Mouse (Mus musculus) forebrain, embryonic 11.5 days (tissue): ENCODE results near the gene Sestd1. TPM values are rescaled to one million over a fixed set of nuclear protein-coding genes. Genes with fewer than 3 reads are reported as not detected.

ENCODE experiments used
- ATAC-seq: fragments of 200-750 bp; cut with Nextera tagmentation; replicated peaks from 2 replicates; pipeline ENCODE4 v1.8.0; 2017; ENCODE audit warnings: moderate TSS enrichment; ENCODE audit not compliant: low FRiP score
- DNase-seq: peaks from one replicate; pipeline ENCODE4 v3.0.0-alpha.2; 2017; ENCODE audit warnings: low spot score
- H3K27ac ChIP-seq: fragments of 300-500 bp; sonication (generic); 2 replicates; pipeline ENCODE4 v1.5.1; 2014; ENCODE audit warnings: low read depth, low read length
- H3K27me3 ChIP-seq: fragments of 300-500 bp; sonication (generic); 2 replicates; pipeline ENCODE4 v1.6.1; 2014; ENCODE audit warnings: mild to moderate bottlenecking, low read length, mixed read lengths; ENCODE audit not compliant: control insufficient read depth, insufficient read depth
- H3K36me3 ChIP-seq: fragments of 300-500 bp; sonication (generic); 2 replicates; pipeline ENCODE4 v1.6.1; 2014; ENCODE audit warnings: mild to moderate bottlenecking, low read length, moderate library complexity, mixed read lengths; ENCODE audit not compliant: control insufficient read depth, insufficient read depth
- H3K4me1 ChIP-seq: fragments of 300-500 bp; sonication (generic); replicated peaks from 2 replicates; pipeline ENCODE4 v1.6.1; 2014; ENCODE audit warnings: low read length, mixed read lengths; ENCODE audit not compliant: control insufficient read depth, insufficient read depth
- H3K4me2 ChIP-seq: fragments of 300-500 bp; sonication (generic); 2 replicates; pipeline ENCODE4 v1.6.1; 2014; ENCODE audit warnings: low read depth, mild to moderate bottlenecking, low read length, moderate library complexity, mixed read lengths; ENCODE audit not compliant: severe bottlenecking
- H3K4me3 ChIP-seq: fragments of 300-500 bp; sonication (generic); 2 replicates; pipeline ENCODE4 v1.5.1; 2014; ENCODE audit warnings: low read depth, low read length
- H3K9ac ChIP-seq: fragments of 300-500 bp; sonication (generic); 2 replicates; pipeline ENCODE4 v1.6.1; 2014; ENCODE audit warnings: low read length
- H3K9me3 ChIP-seq: fragments of 300-500 bp; sonication (generic); 2 replicates; pipeline ENCODE4 v1.6.1; 2016; ENCODE audit warnings: low read length, mixed read lengths; ENCODE audit not compliant: control insufficient read depth
- WGBS: fragments of 180-500 bp; shearing (Covaris S2); extraction: QIAGEN DNeasy Blood & Tissue Kit; methylation state at CpG from one replicate; pipeline ENCODE4 v1.1.7; 2014; 5-methylcytosine and 5-hydroxymethylcytosine counted together
- polyA plus RNA-seq: library from polyadenylated mRNA; unstranded; fragments of >200 nt; fragmentation: Nextera tagmentation; extraction: Ambion mirVana; gene quantifications from 2 replicates; pipeline ENCODE4 v1.2.1, GENCODE M21; 2014

Gene Sestd1
- polyA plus RNA-seq, 1 experiment from 2014 or later, result 26.0 TPM

GRCm38 (mm10) chr2:77235896-77236295 is 44.5 kb downstream of the Sestd1 start:
- Histone ChIP-seq H3K4me2 (no peak overlapping the region), H3K27me3 (no peaks in the 10 kb centered on the region), H3K4me3 (no peak overlapping the region), H3K4me1 (no peaks in the 10 kb centered on the region), H3K9me3 (no peaks in the 10 kb centered on the region), H3K9ac (no peak overlapping the region), H3K27ac (no peak overlapping the region), H3K36me3 (no peaks in the 10 kb centered on the region; the same call in 1 of the 2 replicates)
- WGBS, result 90% methylated on average over 4 of the region's 4 CpGs
- ATAC-seq (no peak), DNase-seq (no peak)

- ATAC-seq (no peak), DNase-seq (no peak)
- H3K9me3 ChIP-seq, result no peaks in the 10 kb centered on the region
- no peaks in the 10 kb centered on the region for H3K27me3 ChIP-seq
- H3K4me1 ChIP-seq, result no peaks in the 10 kb centered on the region
- H3K4me3 ChIP-seq, result no peak overlapping the region
- WGBS, result 89% methylated on average over 2 of the region's 2 CpGs
- H3K27ac ChIP-seq, result no peak overlapping the region
- H3K36me3 ChIP-seq, result no peaks in the 10 kb centered on the region; the same call in 1 of the 2 replicates
- H3K9ac ChIP-seq, result no peak overlapping the region
- no peak overlapping the region for H3K4me2 ChIP-seq
These were observed 47.8 kb downstream of the Sestd1 start for GRCm38 (mm10) chr2:77232604-77233003.

GRCm38 (mm10) chr2:77220960-77221359 is 59.4 kb downstream of the Sestd1 start:
- no peaks in the 10 kb centered on the region for H3K9me3 ChIP-seq
- H3K4me1 ChIP-seq, result no peaks in the 10 kb centered on the region
- H3K27me3 ChIP-seq, result no peaks in the 10 kb centered on the region
- WGBS, result 91% methylated on average over 2 of the region's 2 CpGs
- DNase-seq (no peak), ATAC-seq (no peak)
- H3K4me2 ChIP-seq, result no peak overlapping the region
- H3K36me3 ChIP-seq, result no peaks in the 10 kb centered on the region
- no peak overlapping the region for H3K27ac ChIP-seq
- no peak overlapping the region for H3K4me3 ChIP-seq
- no peak overlapping the region for H3K9ac ChIP-seq

- Histone ChIP-seq H3K9me3 (no peaks in the 10 kb centered on the region), H3K27me3 (no peaks in the 10 kb centered on the region), H3K4me3 (no peak overlapping the region), H3K36me3 (no peaks in the 10 kb centered on the region), H3K4me1 (no peaks in the 10 kb centered on the region), H3K9ac (no peak overlapping the region), H3K27ac (no peak overlapping the region), H3K4me2 (no peak overlapping the region)
- DNase-seq, result no peak
- ATAC-seq, result no peak
- 80% methylated on average over 5 of the region's 5 CpGs for WGBS
These were observed 67.5 kb downstream of the Sestd1 start for GRCm38 (mm10) chr2:77212885-77213284.

- H3K4me1 ChIP-seq, result no peaks in the 10 kb centered on the region
- no peak for ATAC-seq
- H3K36me3 ChIP-seq, result no peaks in the 10 kb centered on the region
- WGBS, result 95% methylated on average over 3 of the region's 3 CpGs
- H3K9ac ChIP-seq, result no peak overlapping the region
- no peak for DNase-seq
- H3K4me3 ChIP-seq, result no peak overlapping the region
- H3K27me3 ChIP-seq, result no peaks in the 10 kb centered on the region
- no peak overlapping the region for H3K27ac ChIP-seq
- no peaks in the 10 kb centered on the region for H3K9me3 ChIP-seq
- H3K4me2 ChIP-seq, result no peak overlapping the region
These were observed 73.4 kb downstream of the Sestd1 start for GRCm38 (mm10) chr2:77206951-77207350.

DNA sequence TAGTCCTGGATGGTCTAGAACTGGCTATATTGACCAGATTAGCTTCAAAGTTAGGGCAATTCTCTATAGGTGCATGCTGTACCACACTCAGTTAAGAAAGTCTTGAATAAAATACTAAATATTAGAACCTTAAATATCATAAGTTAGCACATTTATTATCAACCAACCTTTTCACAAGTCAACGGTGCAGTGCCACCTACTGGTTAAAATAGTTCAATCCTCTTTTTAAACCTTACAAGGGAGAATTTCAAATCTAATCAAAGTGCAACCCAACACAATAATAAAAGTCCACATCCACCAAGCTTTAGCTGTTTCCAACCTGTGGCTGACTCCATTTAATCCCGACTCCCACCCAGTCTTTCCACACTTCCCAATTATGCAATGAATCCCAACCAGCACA is 76.5 kb downstream of the Sestd1 start:
- no peaks in the 10 kb centered on the region for H3K4me1 ChIP-seq
- H3K9me3 ChIP-seq, result no peaks in the 10 kb centered on the region
- H3K4me2 ChIP-seq, result no peak overlapping the region
- 47% methylated on average over 2 of the region's 2 CpGs for WGBS
- ATAC-seq, result no peak
- DNase-seq, result no peak
- no peaks in the 10 kb centered on the region for H3K27me3 ChIP-seq
- H3K9ac ChIP-seq, result no peak overlapping the region
- no peak overlapping the region for H3K27ac ChIP-seq
- H3K4me3 ChIP-seq, result no peak overlapping the region
- no peaks in the 10 kb centered on the region for H3K36me3 ChIP-seq

DNA sequence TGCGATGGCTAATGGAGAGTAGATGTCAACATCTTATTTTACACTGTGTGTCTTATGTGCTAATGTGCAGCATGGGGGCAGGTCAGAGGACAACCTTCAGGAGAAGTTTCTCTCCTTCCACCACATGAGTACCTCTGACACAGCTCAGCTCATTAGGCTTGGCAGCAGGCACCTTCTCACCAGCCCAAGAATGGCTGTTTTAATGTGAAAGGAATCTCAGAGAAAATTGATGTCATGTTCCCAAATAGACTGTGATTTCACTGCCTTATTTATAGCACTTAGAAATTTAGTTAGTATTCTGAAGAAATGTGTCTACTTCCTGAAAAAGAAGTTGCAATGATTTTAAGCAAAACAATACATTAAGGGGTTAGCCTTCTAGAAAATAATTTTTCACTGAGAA is 78.5 kb downstream of the Sestd1 start:
- Histone ChIP-seq H3K4me3 (no peak overlapping the region), H3K36me3 (no peaks in the 10 kb centered on the region), H3K9ac (no peak overlapping the region), H3K4me1 (no peaks in the 10 kb centered on the region), H3K4me2 (no peak overlapping the region), H3K27ac (no peak overlapping the region), H3K27me3 (no peaks in the 10 kb centered on the region), H3K9me3 (no peaks in the 10 kb centered on the region)
- DNase-seq (no peak), ATAC-seq (no peak)
- 94% methylated on average over 1 of the region's 1 CpGs for WGBS

- Histone ChIP-seq H3K9ac (no peak overlapping the region), H3K4me2 (no peak overlapping the region), H3K9me3 (no peaks in the 10 kb centered on the region), H3K4me3 (no peak overlapping the region), H3K4me1 (no peaks in the 10 kb centered on the region), H3K36me3 (no peaks in the 10 kb centered on the region), H3K27ac (no peak overlapping the region), H3K27me3 (no peaks in the 10 kb centered on the region)
- WGBS, result 93% methylated on average over 5 of the region's 5 CpGs
- ATAC-seq (no peak), DNase-seq (no peak)
These were observed 79.3 kb downstream of the Sestd1 start for GRCm38 (mm10) chr2:77200958-77201614.

DNA sequence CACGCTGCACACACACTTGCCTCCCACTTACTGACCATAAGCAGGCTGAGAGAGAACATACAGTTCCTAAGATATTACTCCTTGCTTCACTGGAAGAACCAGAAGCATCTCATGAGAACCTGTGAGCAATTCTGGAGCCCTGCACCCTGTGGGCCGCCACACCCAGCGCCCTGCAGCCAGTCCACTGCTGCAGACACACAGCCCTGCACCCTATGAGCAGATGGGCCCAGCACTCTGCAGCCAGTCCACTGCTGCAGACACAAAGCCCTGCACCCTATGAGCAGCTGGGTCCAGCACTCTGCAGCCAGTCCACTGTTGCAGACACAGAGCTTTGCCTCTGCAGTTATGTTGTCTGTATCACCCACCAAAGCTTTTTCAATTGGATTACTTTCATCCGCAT is 80.0 kb downstream of the Sestd1 start:
- Histone ChIP-seq H3K9ac (no peak overlapping the region), H3K36me3 (no peaks in the 10 kb centered on the region), H3K27me3 (no peaks in the 10 kb centered on the region), H3K4me1 (no peaks in the 10 kb centered on the region), H3K4me2 (no peak overlapping the region), H3K9me3 (no peaks in the 10 kb centered on the region), H3K4me3 (no peak overlapping the region), H3K27ac (no peak overlapping the region)
- DNase-seq, result no peak
- WGBS, result 98% methylated on average over 4 of the region's 4 CpGs
- 0 out of 2 replicates have a peak, but pooled peaks have one; percentile 42 for ATAC-seq
